Mouse (Mus musculus) CH12.LX (cell line): ENCODE data around the gene Ly75. TPM values are rescaled to one million over a fixed set of nuclear protein-coding genes. Genes with fewer than 3 reads are reported as not detected.

ENCODE experiments used
- DNase-seq: peaks from one replicate; pipeline ENCODE4 v3.0.0-alpha.2; 2013; ENCODE audit errors: extremely low read depth
- H3K27ac ChIP-seq: 2 replicates; pipeline ENCODE4 v1.5.1; 2012; ENCODE audit warnings: low read depth, mild to moderate bottlenecking, control low read depth, moderate library complexity; ENCODE audit not compliant: insufficient read depth
- H3K27me3 ChIP-seq: replicated peaks from 2 replicates; pipeline ENCODE3; 2012; ENCODE audit warnings: inconsistent platforms
- H3K36me3 ChIP-seq, 2 experiments: replicated peaks in 1 of 2; 2 replicates each; pipeline versions ENCODE3 to v1.6.1; 2012; ENCODE audit warnings: inconsistent platforms in 1 of 2, low read length in 1 of 2, mild to moderate bottlenecking in 1 of 2, mixed read lengths in 1 of 2, moderate library complexity in 1 of 2; ENCODE audit not compliant: control insufficient read depth in 1 of 2, insufficient read depth in 1 of 2
- H3K4me1 ChIP-seq, 2 experiments: 2 replicates each; pipeline ENCODE4 v1.6.1; 2012; ENCODE audit warnings: inconsistent platforms in 1 of 2, moderate library complexity in 1 of 2; ENCODE audit not compliant: insufficient read depth in 2 of 2, control insufficient read depth in 1 of 2
- H3K4me2 ChIP-seq: 2 replicates; pipeline ENCODE4 v1.6.1; 2012; ENCODE audit warnings: low read depth, mild to moderate bottlenecking, control low read depth; ENCODE audit not compliant: poor library complexity, insufficient read depth, severe bottlenecking
- H3K4me3 ChIP-seq, 3 experiments: fragments of 150-350 bp in 1 of 3; sonication (generic) in 1 of 3; replicated peaks in 1 of 3; 2 replicates each; pipeline versions ENCODE3 to v1.5.1; 2011 to 2012; ENCODE audit warnings: low read depth in 2 of 3, low read length in 2 of 3, mild to moderate bottlenecking in 2 of 3, moderate library complexity in 2 of 3, control low read depth in 1 of 3, improper control_type of control experiment in 1 of 3, inconsistent platforms in 1 of 3, mixed read lengths in 1 of 3; ENCODE audit not compliant: poor library complexity in 1 of 3
- H3K79me2 ChIP-seq: replicated peaks from 2 replicates; pipeline ENCODE4 v1.6.1; 2012; ENCODE audit warnings: mild to moderate bottlenecking, moderate library complexity; ENCODE audit not compliant: control insufficient read depth, poor library complexity, insufficient read depth, severe bottlenecking; ENCODE audit errors: extremely low read depth
- H3K9ac ChIP-seq: 2 replicates; pipeline ENCODE4 v1.6.1; 2012; ENCODE audit warnings: low read depth, mild to moderate bottlenecking, control low read depth, moderate library complexity; ENCODE audit not compliant: insufficient read depth
- H3K9me3 ChIP-seq: replicated peaks from 2 replicates; pipeline ENCODE3; 2012; ENCODE audit warnings: low read length, inconsistent platforms, mixed read lengths
- BHLHE40 ChIP-seq: IDR thresholded peaks from 2 replicates; pipeline ENCODE4 v1.6.1; 2011; ENCODE audit warnings: mild to moderate bottlenecking, low read depth, low read length, improper control_type of control experiment
- CHD1 ChIP-seq: IDR thresholded peaks from 2 replicates; pipeline ENCODE4 v1.6.1; 2012; ENCODE audit warnings: low read depth, low read length, improper control_type of control experiment, inconsistent platforms
- E2F4 ChIP-seq: IDR thresholded peaks from 2 replicates; pipeline ENCODE4 v1.6.1; 2011; ENCODE audit warnings: low read depth, low read length, improper control_type of control experiment; ENCODE audit not compliant: insufficient replicate concordance
- ELF1 ChIP-seq: IDR thresholded peaks from 2 replicates; pipeline ENCODE4 v1.6.1; 2014; ENCODE audit warnings: low read depth, mild to moderate bottlenecking, inconsistent platforms, low read length, improper control_type of control experiment
- EP300 ChIP-seq: IDR thresholded peaks from 2 replicates; pipeline ENCODE4 v1.6.1; 2011; ENCODE audit warnings: low read length, improper control_type of control experiment
- ETS1 ChIP-seq: conservative IDR thresholded peaks from 2 replicates; pipeline ENCODE4 v1.6.1; 2012; ENCODE audit warnings: low read depth, mild to moderate bottlenecking, inconsistent platforms, low read length, improper control_type of control experiment, moderate library complexity
- HCFC1 ChIP-seq: IDR thresholded peaks from 2 replicates; pipeline ENCODE4 v1.6.1; 2012; ENCODE audit warnings: low read depth, mild to moderate bottlenecking, inconsistent platforms, low read length, improper control_type of control experiment
- IRF4 ChIP-seq: IDR thresholded peaks from 2 replicates; pipeline ENCODE4 v1.6.1; 2014; ENCODE audit warnings: low read depth, mild to moderate bottlenecking, inconsistent platforms, low read length, improper control_type of control experiment
- JUN ChIP-seq: IDR thresholded peaks from 2 replicates; pipeline ENCODE4 v1.6.1; 2011; ENCODE audit warnings: low read depth, mild to moderate bottlenecking, low read length, improper control_type of control experiment, moderate library complexity; ENCODE audit not compliant: insufficient read depth
- JUND ChIP-seq: conservative IDR thresholded peaks from 2 replicates; pipeline ENCODE4 v1.6.1; 2011; ENCODE audit warnings: low read depth, low read length, improper control_type of control experiment
- KAT2A ChIP-seq: IDR thresholded peaks from 2 replicates; pipeline ENCODE4 v1.6.1; 2012; ENCODE audit warnings: low read length, improper control_type of control experiment, inconsistent platforms; ENCODE audit not compliant: insufficient replicate concordance
- MAFK ChIP-seq: IDR thresholded peaks from 2 replicates; pipeline ENCODE4 v1.6.1; 2011; ENCODE audit warnings: low read length, improper control_type of control experiment; ENCODE audit not compliant: insufficient replicate concordance
- MAZ ChIP-seq: IDR thresholded peaks from 2 replicates; pipeline ENCODE4 v1.6.1; 2012; ENCODE audit warnings: low read depth, mild to moderate bottlenecking, inconsistent platforms, low read length, improper control_type of control experiment, moderate library complexity
- MEF2A ChIP-seq: IDR thresholded peaks from 2 replicates; pipeline ENCODE4 v1.6.1; 2014; ENCODE audit warnings: low read depth, mild to moderate bottlenecking, inconsistent platforms, low read length, improper control_type of control experiment, borderline replicate concordance
- MXI1 ChIP-seq: IDR thresholded peaks from 2 replicates; pipeline ENCODE4 v1.6.1; 2011; ENCODE audit warnings: mild to moderate bottlenecking, low read depth, low read length, improper control_type of control experiment
- NRF1 ChIP-seq: IDR thresholded peaks from 2 replicates; pipeline ENCODE4 v1.6.1; 2014; ENCODE audit warnings: low read depth, mild to moderate bottlenecking, inconsistent platforms, low read length, improper control_type of control experiment, moderate library complexity
- POLR2AphosphoS2 ChIP-seq: IDR thresholded peaks from 2 replicates; pipeline ENCODE4 v1.6.1; 2011; ENCODE audit warnings: low read depth, low read length, improper control_type of control experiment
- RCOR1 ChIP-seq: conservative IDR thresholded peaks from 2 replicates; pipeline ENCODE4 v1.6.1; 2012; ENCODE audit warnings: low read depth, mild to moderate bottlenecking, inconsistent platforms, low read length, improper control_type of control experiment
- SIN3A ChIP-seq: IDR thresholded peaks from 2 replicates; pipeline ENCODE4 v1.6.1; 2012; ENCODE audit warnings: low read length, improper control_type of control experiment, inconsistent platforms
- SMC3 ChIP-seq: IDR thresholded peaks from 2 replicates; pipeline ENCODE4 v1.6.1; 2011; ENCODE audit warnings: low read depth, low read length, improper control_type of control experiment
- TCF12 ChIP-seq: IDR thresholded peaks from 2 replicates; pipeline ENCODE4 v1.6.1; 2014; ENCODE audit warnings: low read depth, mild to moderate bottlenecking, inconsistent platforms, low read length, improper control_type of control experiment
- UBTF ChIP-seq: IDR thresholded peaks from 2 replicates; pipeline ENCODE4 v1.6.1; 2012; ENCODE audit warnings: low read depth, mild to moderate bottlenecking, inconsistent platforms, low read length, improper control_type of control experiment, moderate library complexity
- USF1 ChIP-seq: IDR thresholded peaks from 2 replicates; pipeline ENCODE4 v1.6.1; 2014; ENCODE audit warnings: low read depth, mild to moderate bottlenecking, inconsistent platforms, low read length, improper control_type of control experiment
- ZKSCAN1 ChIP-seq: IDR thresholded peaks from 2 replicates; pipeline ENCODE4 v1.6.1; 2012; ENCODE audit warnings: low read depth, inconsistent platforms, low read length, improper control_type of control experiment, borderline replicate concordance
- ZMIZ1 ChIP-seq: IDR thresholded peaks from 2 replicates; pipeline ENCODE4 v1.6.1; 2012; ENCODE audit warnings: low read depth, mild to moderate bottlenecking, inconsistent platforms, low read length, improper control_type of control experiment
- ZNF384 ChIP-seq: IDR thresholded peaks from 2 replicates; pipeline ENCODE4 v1.6.1; 2012; ENCODE audit warnings: low read depth, low read length, improper control_type of control experiment, inconsistent platforms
- dilution Hi-C: fragments of 300-500 bp; cut with MboI; formaldehyde crosslinking; loops from 2 replicates; pipeline ENCODE4 v1.14.3; 2020; ENCODE audit warnings: low sequenced_read_pairs; ENCODE audit not compliant: extremely low pct_unique_long_range_greater_than_20kb, extremely low pct_ligation_motif_present
- in situ Hi-C: fragments of 300-500 bp; cut with MboI; formaldehyde crosslinking; loops from 3 replicates; pipeline ENCODE4 v1.14.3; 2019; ENCODE audit warnings: low sequenced_read_pairs, low pct_ligation_motif_present, low pct_unique_long_range_greater_than_20kb, mixed read lengths
- polyA plus RNA-seq: library from polyadenylated mRNA; unstranded; fragments of >175 nt; gene quantifications from 2 replicates; pipeline ENCODE4 v1.2.1, GENCODE M21; 2012; ENCODE audit warnings: low read depth; ENCODE audit not compliant: insufficient read length
- total RNA-seq, 2 experiments: library from RNA; depleted of rRNA; stranded (reverse); fragments of 300-350 nt in 1 of 2; fragments of >200 nt in 1 of 2; gene quantifications; 2 replicates each; pipeline ENCODE4 v1.2.3; 2012 to 2014

Ly75 gene
- total and polyA plus RNA-seq, 3 experiments = 10.6 to 32.2 (median 13.8) TPM

DNA sequence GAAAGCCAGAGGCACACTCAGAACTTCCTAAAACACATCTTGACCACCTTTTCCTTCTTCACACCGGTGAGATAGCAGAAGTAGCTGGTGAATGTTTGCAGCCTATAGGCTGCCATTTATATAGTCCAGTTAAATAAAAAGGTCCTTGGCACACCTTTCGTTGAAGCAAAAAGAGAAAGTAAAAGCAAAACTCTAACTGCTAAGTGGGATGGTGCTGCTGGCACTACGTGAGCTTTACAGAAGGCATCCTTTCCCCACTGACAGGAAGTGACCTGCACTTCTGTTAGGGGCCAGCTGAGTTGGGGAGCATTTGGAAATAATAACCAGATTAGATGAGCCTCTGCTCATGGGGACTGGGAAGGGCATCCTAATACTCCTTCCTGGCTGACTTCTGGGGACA is 757 bp downstream of the Ly75 start:
- H3K27ac ChIP-seq = peak overlapping the region; percentile 30; the same call in 1 of the 2 replicates
- dilution Hi-C loops (no loop called here), in situ Hi-C loops (no loop called here)
- peak overlapping the region; percentile 46 for H3K9ac ChIP-seq
- peaks cover 0 to 13% of the 10 kb centered on the region in 2 experiments for H3K36me3 ChIP-seq
- TF ChIP-seq JUND (no peak), E2F4 (no peak), TCF12 (0 out of 2 replicates have a peak, but pooled peaks have one; percentile 16), NRF1 (no peak), ELF1 (peak; percentile 37), IRF4 (0 out of 2 replicates have a peak, but pooled peaks have one; percentile 6), EP300 (0 out of 2 replicates have a peak, but pooled peaks have one; percentile 25), RCOR1 (no peak), HCFC1 (peak; percentile 20; the same call in 1 of the 2 replicates), SIN3A (no peak; the same call in 1 of the 2 replicates), POLR2AphosphoS2 (no peak), MXI1 (peak; percentile 48; the same call in 1 of the 2 replicates), ETS1 (peak; percentile 61; the same call in 1 of the 2 replicates), ZMIZ1 (no peak), MEF2A (no peak)
- H3K79me2 ChIP-seq = peaks cover 5% of the 10 kb centered on the region; the same call in 1 of the 2 replicates
- no peaks in the 10 kb centered on the region for H3K9me3 ChIP-seq
- peak overlapping the region; percentile 77 for H3K4me2 ChIP-seq
- peaks cover 3% of the 10 kb centered on the region for H3K27me3 ChIP-seq
- DNase-seq = no peak
- peak overlapping the region; percentile 65 to 90 (median 73) for H3K4me3 ChIP-seq
- H3K4me1 ChIP-seq = peaks cover 16 to 23% of the 10 kb centered on the region in 2 experiments

DNA sequence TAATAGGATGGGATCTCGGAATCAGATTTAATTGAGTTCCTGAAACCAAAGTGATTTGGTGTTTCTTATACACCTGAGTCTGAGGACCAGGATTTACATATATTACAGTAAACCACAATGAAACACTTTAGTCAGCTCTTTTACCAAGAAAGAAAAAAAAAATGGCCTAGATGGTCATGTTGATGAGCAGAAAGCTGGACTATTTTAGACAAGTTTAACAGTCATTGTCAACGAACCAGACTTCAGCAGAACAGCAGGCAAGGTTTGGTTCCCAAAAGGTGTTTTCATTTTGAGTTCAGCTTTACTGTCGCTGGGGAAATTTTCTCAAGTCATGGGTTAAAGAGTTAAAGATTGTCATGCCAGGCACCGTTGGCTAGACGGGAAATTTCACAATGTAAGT is 5.8 kb downstream of the Ly75 start:
- Histone ChIP-seq H3K4me3 (no peak overlapping the region), H3K4me2 (peak overlapping the region; percentile 49; the same call in 1 of the 2 replicates), H3K4me1 (peaks cover 23 to 40% of the 10 kb centered on the region in 2 experiments), H3K27me3 (no peaks in the 10 kb centered on the region), H3K79me2 (peaks cover 5% of the 10 kb centered on the region; the same call in 1 of the 2 replicates), H3K27ac (no peak overlapping the region; the same call in 1 of the 2 replicates), H3K36me3 (peaks cover 25 to 47% of the 10 kb centered on the region in 2 experiments), H3K9me3 (no peaks in the 10 kb centered on the region), H3K9ac (no peak overlapping the region; the same call in 1 of the 2 replicates)
- dilution Hi-C loops = no loop called here
- DNase-seq = no peak
- in situ Hi-C loops = no loop called here
- no peak for TF ChIP-seq MXI1
- no peak for TF ChIP-seq UBTF
- TF ChIP-seq ZKSCAN1 = no peak
- no peak for TF ChIP-seq ZMIZ1
- TF ChIP-seq BHLHE40 = no peak
- no peak for TF ChIP-seq HCFC1
- TF ChIP-seq EP300 = 0 out of 2 replicates have a peak, but pooled peaks have one; percentile 17
- no peak for TF ChIP-seq JUN
- peak; percentile 72 for TF ChIP-seq ZNF384
- TF ChIP-seq MAFK = peak; percentile 53; the same call in 1 of the 2 replicates
- no peak for TF ChIP-seq TCF12
- no peak for TF ChIP-seq SIN3A
- TF ChIP-seq SMC3 = no peak
- no peak for TF ChIP-seq E2F4
- no peak for TF ChIP-seq NRF1
- no peak for TF ChIP-seq KAT2A
- TF ChIP-seq MEF2A = peak; percentile 16; the same call in 1 of the 2 replicates
- TF ChIP-seq CHD1 = 0 out of 2 replicates have a peak, but pooled peaks have one; percentile 59
- no peak for TF ChIP-seq ETS1
- TF ChIP-seq USF1 = no peak
- no peak for TF ChIP-seq MAZ
- TF ChIP-seq JUND = no peak
